In genomic region chr7:101373082-101373481, GRCm38 (mm10) we compare ENCODE assay signal across 24 mouse cellular contexts. TPM values are rescaled to one million over a fixed set of nuclear protein-coding genes. Genes with fewer than 3 reads are reported as not detected.
DNase-seq lines count a peak whose midpoint lies in the region; ATAC-seq and TF ChIP-seq lines count a peak whose summit lies in the region.
"Had no signal": no experiment of that assay in that cellular context is flagged by ENCODE, and none has a peak within 500 bp of the region (broad histone marks: within the 10 kb centered on the region; RNA-seq: fewer than 3 reads in every experiment).

No protein-coding gene starts in this region.

- no peaks in the 10 kb centered on the region for H3K4me1 ChIP-seq in hindbrain, embryonic 11.5 days (replicated peaks; ENCODE audit: control insufficient read depth, insufficient read depth, low read length)
- H3K4me1 ChIP-seq in hindbrain, embryonic 14.5 days (replicated peaks; ENCODE audit: control insufficient read depth, insufficient read depth, low read length) = 0 out of 2 replicates have a peak, but pooled peaks cover 5% of the 10 kb centered on the region
- no peaks in the 10 kb centered on the region for H3K4me1 ChIP-seq in midbrain, embryonic 14.5 days (ENCODE audit: control insufficient read depth, insufficient read depth, low read length)
- H3K4me1 ChIP-seq in midbrain, embryonic 11.5 days (ENCODE audit: control insufficient read depth, insufficient read depth, low read length) = no peaks in the 10 kb centered on the region
- H3K4me1 ChIP-seq in midbrain, postnatal 0 days (ENCODE audit: insufficient read depth, low read length) = no peaks in the 10 kb centered on the region

- no peaks in the 10 kb centered on the region for H3K9me3 ChIP-seq in hindbrain, embryonic 11.5 days (ENCODE audit: control insufficient read depth, low read length)
- no peaks in the 10 kb centered on the region for H3K9me3 ChIP-seq in hindbrain, embryonic 14.5 days (ENCODE audit: control insufficient read depth, low read length)
- H3K9me3 ChIP-seq in midbrain, embryonic 14.5 days (ENCODE audit: control insufficient read depth, low read length) = no peaks in the 10 kb centered on the region
- H3K9me3 ChIP-seq in midbrain, embryonic 11.5 days (ENCODE audit: control insufficient read depth, low read length) = no peaks in the 10 kb centered on the region
- no peaks in the 10 kb centered on the region for H3K9me3 ChIP-seq in midbrain, postnatal 0 days (ENCODE audit: low read length)
- H3K9me3 ChIP-seq: forebrain, embryonic 12.5 days; intestine, embryonic 15.5 days; midbrain, embryonic 12.5 days had no signal

- no peak overlapping the region for H3K27ac ChIP-seq in hindbrain, embryonic 11.5 days (ENCODE audit: low read depth, low read length)
- H3K27ac ChIP-seq in hindbrain, embryonic 14.5 days = no peak overlapping the region
- H3K27ac ChIP-seq in midbrain, embryonic 14.5 days (replicated peaks; ENCODE audit: low read depth, low read length) = no peak overlapping the region
- H3K27ac ChIP-seq in midbrain, embryonic 11.5 days (ENCODE audit: low read depth, low read length) = no peak overlapping the region
- no peak overlapping the region for H3K27ac ChIP-seq in midbrain, postnatal 0 days (ENCODE audit: low read depth, low read length)
- H3K27ac ChIP-seq: forebrain, embryonic 12.5 days; heart, embryonic 13.5 days; intestine, embryonic 15.5 days; midbrain, embryonic 12.5 days had no signal

- no peaks in the 10 kb centered on the region for H3K36me3 ChIP-seq in hindbrain, embryonic 11.5 days (ENCODE audit: control insufficient read depth, insufficient read depth, low read length)
- H3K36me3 ChIP-seq in hindbrain, embryonic 14.5 days (replicated peaks; ENCODE audit: control insufficient read depth, insufficient read depth) = no peaks in the 10 kb centered on the region
- no peaks in the 10 kb centered on the region for H3K36me3 ChIP-seq in midbrain, embryonic 14.5 days (ENCODE audit: control insufficient read depth, insufficient read depth, low read length)
- H3K36me3 ChIP-seq in midbrain, embryonic 11.5 days (ENCODE audit: control insufficient read depth, insufficient read depth, low read length) = no peaks in the 10 kb centered on the region
- H3K36me3 ChIP-seq in midbrain, postnatal 0 days (ENCODE audit: insufficient read depth, low read length) = no peaks in the 10 kb centered on the region
- H3K36me3 ChIP-seq: forebrain, embryonic 12.5 days; heart, embryonic 13.5 days; intestine, embryonic 15.5 days; midbrain, embryonic 12.5 days had no signal

- ATAC-seq in hindbrain, embryonic 11.5 days (ENCODE audit: low FRiP score) = 0 out of 2 replicates have a peak, but pooled peaks have one; percentile 22
- ATAC-seq in hindbrain, embryonic 14.5 days (ENCODE audit: low FRiP score) = no peak
- peak; percentile 34; the same call in 1 of the 2 replicates for ATAC-seq in midbrain, embryonic 14.5 days (ENCODE audit: low FRiP score, low TSS enrichment)
- no peak for ATAC-seq in midbrain, embryonic 11.5 days (ENCODE audit: low FRiP score)
- ATAC-seq in midbrain, postnatal 0 days (ENCODE audit: low FRiP score) = peak; percentile 48
- no peak for ATAC-seq in activated CD4-positive, CD25-positive, alpha-beta regulatory T cell, adult 4 months
- ATAC-seq: CD4-positive, CD25-positive, alpha-beta regulatory T cell, adult 4 months; intestine, embryonic 15.5 days had no signal

- no peak overlapping the region for H3K4me2 ChIP-seq in hindbrain, embryonic 11.5 days (replicated peaks; ENCODE audit: low read depth, low read length)
- H3K4me2 ChIP-seq in hindbrain, embryonic 14.5 days (replicated peaks) = no peak overlapping the region
- H3K4me2 ChIP-seq in midbrain, embryonic 14.5 days (ENCODE audit: low read length) = no peak overlapping the region
- no peak overlapping the region for H3K4me2 ChIP-seq in midbrain, embryonic 11.5 days
- H3K4me2 ChIP-seq in midbrain, postnatal 0 days (ENCODE audit: low read depth, low read length, poor library complexity, severe bottlenecking) = no peak overlapping the region
- H3K4me2 ChIP-seq: forebrain, embryonic 12.5 days; heart, embryonic 13.5 days; intestine, embryonic 15.5 days; midbrain, embryonic 12.5 days had no signal

- DNase-seq in cerebellum, adult 11 months = peak; percentile 15
- no peak for DNase-seq in cerebellum, postnatal 4 days (ENCODE audit: low spot score in 2 of 2)
- DNase-seq in hindbrain, embryonic 11.5 days (ENCODE audit: low spot score) = no peak
- DNase-seq in hindbrain, embryonic 14.5 days (ENCODE audit: low spot score) = no peak
- DNase-seq in midbrain, embryonic 14.5 days = no peak
- no peak for DNase-seq in midbrain, embryonic 11.5 days (ENCODE audit: low spot score, missing footprints)
- no peak for DNase-seq in midbrain, postnatal 0 days (ENCODE audit: low spot score)
- DNase-seq: adrenal gland, postnatal 36 days; cerebellum, postnatal 14 days; heart, adult 18-20 months; heart, postnatal 36 days; kidney, postnatal 4 days; lung, adult 18-20 months; lung, postnatal 14 days; right cerebral cortex, adult 18-20 months had no signal

- TF ChIP-seq CTCF in midbrain, postnatal 0 days (IDR thresholded peaks at IDR 0.05) = no peak

- no peak overlapping the region for H3K9ac ChIP-seq in hindbrain, embryonic 11.5 days (ENCODE audit: low read depth, low read length)
- no peak overlapping the region for H3K9ac ChIP-seq in hindbrain, embryonic 14.5 days
- H3K9ac ChIP-seq in midbrain, embryonic 14.5 days (replicated peaks; ENCODE audit: low read length) = no peak overlapping the region
- no peak overlapping the region for H3K9ac ChIP-seq in midbrain, embryonic 11.5 days (ENCODE audit: low read length)
- H3K9ac ChIP-seq in midbrain, postnatal 0 days (replicated peaks; ENCODE audit: low read length, poor library complexity, severe bottlenecking) = no peak overlapping the region
- H3K9ac ChIP-seq: forebrain, embryonic 12.5 days; heart, embryonic 13.5 days; intestine, embryonic 15.5 days; midbrain, embryonic 12.5 days had no signal

- no peaks in the 10 kb centered on the region for H3K27me3 ChIP-seq in hindbrain, embryonic 11.5 days (ENCODE audit: control insufficient read depth, insufficient read depth, low read length)
- H3K27me3 ChIP-seq in hindbrain, embryonic 14.5 days (ENCODE audit: control insufficient read depth, insufficient read depth, low read length) = no peaks in the 10 kb centered on the region
- H3K27me3 ChIP-seq in midbrain, embryonic 14.5 days (ENCODE audit: control insufficient read depth, insufficient read depth, low read length) = no peaks in the 10 kb centered on the region
- no peaks in the 10 kb centered on the region for H3K27me3 ChIP-seq in midbrain, embryonic 11.5 days (ENCODE audit: control insufficient read depth, insufficient read depth, low read length)
- H3K27me3 ChIP-seq in midbrain, postnatal 0 days (ENCODE audit: insufficient read depth, low read length) = no peaks in the 10 kb centered on the region
- H3K27me3 ChIP-seq: forebrain, embryonic 12.5 days; intestine, embryonic 15.5 days; midbrain, embryonic 12.5 days had no signal

- WGBS in hindbrain, embryonic 11.5 days = 81% methylated on average over 26 of the region's 26 CpGs
- WGBS in hindbrain, embryonic 14.5 days = 82% methylated on average over 26 of the region's 26 CpGs
- 91% methylated on average over 26 of the region's 26 CpGs for WGBS in midbrain, embryonic 14.5 days
- 82% methylated on average over 26 of the region's 26 CpGs for WGBS in midbrain, embryonic 11.5 days
- WGBS in midbrain, postnatal 0 days = 86% methylated on average over 25 of the region's 26 CpGs

- H3K4me3 ChIP-seq in hindbrain, embryonic 11.5 days (ENCODE audit: low read depth, low read length) = no peak overlapping the region
- H3K4me3 ChIP-seq in hindbrain, embryonic 14.5 days (replicated peaks; ENCODE audit: low read length) = no peak overlapping the region
- no peak overlapping the region for H3K4me3 ChIP-seq in midbrain, embryonic 14.5 days (replicated peaks; ENCODE audit: low read depth, low read length)
- H3K4me3 ChIP-seq in midbrain, embryonic 11.5 days (ENCODE audit: low read depth, low read length) = no peak overlapping the region
- no peak overlapping the region for H3K4me3 ChIP-seq in midbrain, postnatal 0 days (ENCODE audit: low read depth, low read length)
- H3K4me3 ChIP-seq: forebrain, embryonic 12.5 days; heart, embryonic 13.5 days; intestine, embryonic 15.5 days; midbrain, embryonic 12.5 days had no signal

RNA-seq across cellular contexts. Expression of gene Arap1, which starts 25.2 kb away (rescaled TPM):
- polyA plus RNA-seq in hindbrain, embryonic 11.5 days (2014; fragmentation: Nextera tagmentation; extraction: Ambion mirVana) = 13.9 and 14.2 TPM in 2 replicates
- polyA plus RNA-seq in hindbrain, embryonic 14.5 days (2014; fragmentation: Nextera tagmentation; extraction: Ambion mirVana) = 11.3 and 11.5 TPM in 2 replicates
- 2.0 and 8.7 TPM in 2 replicates for polyA plus RNA-seq in midbrain, embryonic 14.5 days (2014; fragmentation: Nextera tagmentation; extraction: Ambion mirVana)
- 10.8 and 11.2 TPM in 2 replicates for polyA plus RNA-seq in midbrain, embryonic 11.5 days (2014; fragmentation: Nextera tagmentation; extraction: Ambion mirVana)
- 12.3 and 30.0 TPM in 2 replicates for total RNA-seq in midbrain, postnatal 0 days (2014; rRNA removed)
- 6.9 and 8.9 TPM in 2 replicates for polyA plus RNA-seq in midbrain, postnatal 0 days (2015; fragmentation: Nextera tagmentation; extraction: Ambion mirVana)
- 10 to 100 TPM; 27.1 to 51.2 TPM for polyA plus RNA-seq in activated CD4-positive, CD25-positive, alpha-beta regulatory T cell, adult 4 months (2017; shearing (Covaris generic))

RNA-seq across cellular contexts. Expression of gene Gm45837, which starts 37.6 kb away (rescaled TPM):
- polyA plus RNA-seq in hindbrain, embryonic 11.5 days (2014; fragmentation: Nextera tagmentation; extraction: Ambion mirVana) = 0.99 TPM in 1 of 2 replicates, not detected in the other
- 1.3 TPM in 1 of 2 replicates, not detected in the other for polyA plus RNA-seq in hindbrain, embryonic 14.5 days (2014; fragmentation: Nextera tagmentation; extraction: Ambion mirVana)
- polyA plus RNA-seq in midbrain, embryonic 14.5 days (2014; fragmentation: Nextera tagmentation; extraction: Ambion mirVana) = not detected in 2 replicates
- not detected in 2 replicates for polyA plus RNA-seq in midbrain, embryonic 11.5 days (2014; fragmentation: Nextera tagmentation; extraction: Ambion mirVana)
- total RNA-seq in midbrain, postnatal 0 days (2014; rRNA removed) = not detected in 2 replicates
- 0.71 TPM in 1 of 2 replicates, not detected in the other for polyA plus RNA-seq in midbrain, postnatal 0 days (2015; fragmentation: Nextera tagmentation; extraction: Ambion mirVana)
- polyA plus RNA-seq in activated CD4-positive, CD25-positive, alpha-beta regulatory T cell, adult 4 months (2017; shearing (Covaris generic)) = 10 to 100 TPM; 15.9 to 22.1 TPM
- total RNA-seq: heart, postnatal 36 days; layer of hippocampus, postnatal 14 days; liver, adult 2 months had no signal
- polyA plus RNA-seq: forebrain, embryonic 12.5 days; heart, embryonic 13.5 days; liver, adult 2 months; midbrain, embryonic 12.5 days; neural tube, embryonic 11.5 days had no signal

RNA-seq across cellular contexts. Expression of gene Pde2a, which starts 48.4 kb away (rescaled TPM):
- polyA plus RNA-seq in hindbrain, embryonic 11.5 days (2014; fragmentation: Nextera tagmentation; extraction: Ambion mirVana) = 14.4 and 17.8 TPM in 2 replicates
- 25.9 and 26.6 TPM in 2 replicates for polyA plus RNA-seq in hindbrain, embryonic 14.5 days (2014; fragmentation: Nextera tagmentation; extraction: Ambion mirVana)
- polyA plus RNA-seq in midbrain, embryonic 14.5 days (2014; fragmentation: Nextera tagmentation; extraction: Ambion mirVana) = 23.0 and 25.7 TPM in 2 replicates
- 11.1 and 13.0 TPM in 2 replicates for polyA plus RNA-seq in midbrain, embryonic 11.5 days (2014; fragmentation: Nextera tagmentation; extraction: Ambion mirVana)
- total RNA-seq in midbrain, postnatal 0 days (2014; rRNA removed) = 49.6 and 53.9 TPM in 2 replicates
- 31.4 and 33.8 TPM in 2 replicates for polyA plus RNA-seq in midbrain, postnatal 0 days (2015; fragmentation: Nextera tagmentation; extraction: Ambion mirVana)
- 10 to 100 TPM; 13.4 to 18.5 TPM for polyA plus RNA-seq in activated CD4-positive, CD25-positive, alpha-beta regulatory T cell, adult 4 months (2017; shearing (Covaris generic))

RNA-seq across cellular contexts. Expression of gene Stard10, which starts 56.2 kb away (rescaled TPM):
- polyA plus RNA-seq in hindbrain, embryonic 11.5 days (2014; fragmentation: Nextera tagmentation; extraction: Ambion mirVana) = 8.1 and 8.7 TPM in 2 replicates
- 12.7 and 14.3 TPM in 2 replicates for polyA plus RNA-seq in hindbrain, embryonic 14.5 days (2014; fragmentation: Nextera tagmentation; extraction: Ambion mirVana)
- polyA plus RNA-seq in midbrain, embryonic 14.5 days (2014; fragmentation: Nextera tagmentation; extraction: Ambion mirVana) = 8.8 and 8.9 TPM in 2 replicates
- 5.3 and 5.7 TPM in 2 replicates for polyA plus RNA-seq in midbrain, embryonic 11.5 days (2014; fragmentation: Nextera tagmentation; extraction: Ambion mirVana)
- total RNA-seq in midbrain, postnatal 0 days (2014; rRNA removed) = 21.5 and 47.7 TPM in 2 replicates
- polyA plus RNA-seq in midbrain, postnatal 0 days (2015; fragmentation: Nextera tagmentation; extraction: Ambion mirVana) = 11.0 and 12.1 TPM in 2 replicates
- polyA plus RNA-seq in activated CD4-positive, CD25-positive, alpha-beta regulatory T cell, adult 4 months (2017; shearing (Covaris generic)) = 1 to 10 TPM; 2.5 to 2.9 TPM

Comparison
In these comparisons a context has a peak if more than half of its experiments do, and no peak if none do; other contexts are left out.
1. ATAC-seq: peak in hindbrain, embryonic 11.5 days (single experiment), midbrain, embryonic 14.5 days (single experiment) and midbrain, postnatal 0 days (single experiment); none in hindbrain, embryonic 14.5 days (single experiment), midbrain, embryonic 11.5 days (single experiment) and activated CD4-positive, CD25-positive, alpha-beta regulatory T cell, adult 4 months (single experiment).